Mouse (Mus musculus) erythroblast, embryonic 14.5 days (primary cell): ENCODE measurements around the gene Gm21992.

ENCODE experiments used
- GATA1 ChIP-seq: IDR thresholded peaks from 2 replicates; pipeline ENCODE4 v1.6.1; 2012; ENCODE audit warnings: low read length, inconsistent platforms, mixed read lengths
- TAL1 ChIP-seq: IDR thresholded peaks from 3 replicates; pipeline ENCODE4 v1.6.1; 2012; ENCODE audit warnings: low read length, inconsistent platforms, mixed read lengths

DNA sequence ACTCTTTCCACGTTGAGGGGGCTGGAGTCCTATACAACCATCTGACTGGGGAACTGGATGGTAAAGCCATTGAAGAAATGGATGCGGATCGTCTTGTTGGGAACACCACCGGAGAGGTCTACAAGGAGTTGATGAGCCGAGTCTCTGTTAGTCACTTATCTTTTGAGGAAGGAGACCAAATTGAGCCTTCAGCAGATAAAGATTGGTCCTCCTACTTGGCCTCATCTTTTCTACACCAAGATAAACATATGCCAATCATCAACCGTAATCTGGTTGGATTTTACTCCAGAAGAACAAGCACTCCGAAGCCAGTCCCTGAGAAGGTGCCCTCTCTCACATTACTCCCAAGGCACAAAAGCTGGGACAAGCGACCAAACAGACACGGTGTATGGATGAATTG lies 29.4 kb upstream of the Gm21992 start:
- TF ChIP-seq GATA1 (no peak), TAL1 (no peak)
